Mouse (Mus musculus) spleen, postnatal 0 days (tissue): ENCODE results near the gene Orai2. TPM values are rescaled to one million over a fixed set of nuclear protein-coding genes. Genes with fewer than 3 reads are reported as not detected.

Experiments used
- polyA plus RNA-seq: library from polyadenylated mRNA; unstranded; fragments of >200 nt; fragmentation: Nextera tagmentation; extraction: Ambion mirVana; gene quantifications from 2 replicates; pipeline ENCODE4 v1.2.1, GENCODE M21; 2015

Gene Orai2
- polyA plus RNA-seq, result 9.1 and 12.4 TPM in 2 replicates

GRCm38 (mm10) chr5:136170512-136171362 is at the start of gene Orai2:
Gene Orai2 (minus strand): TSS chr5:136170713.

GRCm38 (mm10) chr5:136198474-136199391 is 28.2 kb upstream of the Orai2 start, which contains the start of gene Prkrip1:
Gene Prkrip1 (minus strand): TSS chr5:136198963.

GRCm38 (mm10) chr5:136135571-136136291 is 34.8 kb downstream of the Orai2 start, which contains the start of the genes Lrwd1 and Alkbh4:
Gene Lrwd1 (minus strand): TSS chr5:136136074.
Gene Alkbh4 (plus strand): TSS chr5:136136146.

GRCm38 (mm10) chr5:136115891-136116783 is 54.4 kb downstream of the Orai2 start, which contains the start of gene Polr2j:
Gene Polr2j (plus strand): TSS chr5:136116631.

Other genes starting within 250 kb of the Orai2 start
- gene Ywhag, start 236.1 kb downstream of the Orai2 start, polyA plus RNA-seq, result 55.4 and 62.3 TPM in 2 replicates
- gene Ssc4d, start 196.2 kb downstream of the Orai2 start, polyA plus RNA-seq, result 2.8 and 3.6 TPM in 2 replicates
- not detected in 2 replicates for gene Zp3, start 190.6 kb downstream of the Orai2 start, polyA plus RNA-seq
- gene Dtx2, start 175.9 kb downstream of the Orai2 start, polyA plus RNA-seq, result 6.9 and 10.6 TPM in 2 replicates
- gene Upk3b, start 132.2 kb downstream of the Orai2 start, polyA plus RNA-seq, result 28.8 and 32.7 TPM in 2 replicates
- gene Upk3bl, start 116.2 kb downstream of the Orai2 start, polyA plus RNA-seq, result not detected in 2 replicates
- gene Rasa4, start 86.8 kb downstream of the Orai2 start, polyA plus RNA-seq, result 5.1 and 5.8 TPM in 2 replicates
- gene Polr2j, start 54.1 kb downstream of the Orai2 start, polyA plus RNA-seq, result 188 and 203 TPM in 2 replicates
- gene Lrwd1, start 34.6 kb downstream of the Orai2 start, polyA plus RNA-seq, result 46.2 and 50.8 TPM in 2 replicates
- 17.4 and 18.6 TPM in 2 replicates for gene Alkbh4, start 34.6 kb downstream of the Orai2 start, polyA plus RNA-seq
- gene Prkrip1, start 28.2 kb upstream of the Orai2 start, polyA plus RNA-seq, result 29.3 and 32.6 TPM in 2 replicates
- 2.0 and 3.1 TPM in 2 replicates for gene Sh2b2, start 75.8 kb upstream of the Orai2 start, polyA plus RNA-seq